Comparison of ENCODE assay signal across 14 mouse cellular contexts in genomic region chr16:66900664-66901063, GRCm38 (mm10).
DNase-seq lines count a peak whose midpoint lies in the region; ATAC-seq and TF ChIP-seq lines count a peak whose summit lies in the region.
"Had no signal": no experiment of that assay in that cellular context is flagged by ENCODE, and none has a peak within 500 bp of the region (broad histone marks: within the 10 kb centered on the region; RNA-seq: fewer than 3 reads in every experiment).

No protein-coding gene starts in this region.

- no peak overlapping the region for H3K9ac ChIP-seq in lung, embryonic 14.5 days
- H3K9ac ChIP-seq in embryonic facial prominence, embryonic 14.5 days (ENCODE audit: low read depth, low read length), result no peak overlapping the region
- H3K9ac ChIP-seq in neural tube, embryonic 14.5 days (replicated peaks; ENCODE audit: low read depth, low read length), result no peak overlapping the region
- H3K9ac ChIP-seq: heart, embryonic 12.5 days; hindbrain, embryonic 15.5 days had no signal

- peak; percentile 34 to 69 for DNase-seq in cerebellum, postnatal 14 days
- no peak for DNase-seq in cerebellum, adult 11-12 months
- peak; percentile 15 for DNase-seq in lung, embryonic 14.5 days
- DNase-seq in lung, postnatal 36 days, result no peak
- peak; percentile 23 for DNase-seq in embryonic facial prominence, embryonic 14.5 days (ENCODE audit: low spot score)
- DNase-seq in frontal cortex, postnatal 14 days (ENCODE audit: low spot score in 2 of 2), result no peak
- no peak for DNase-seq in gastrocnemius, postnatal 4 days (ENCODE audit: low spot score in 2 of 2)
- DNase-seq: B cell, adult 2 months; lung, adult 18-20 months; thymus, postnatal 4 days had no signal

- 52% methylated on average over 4 of the region's 4 CpGs for WGBS in lung, embryonic 14.5 days
- 35% methylated on average over 4 of the region's 4 CpGs for WGBS in embryonic facial prominence, embryonic 14.5 days
- 22% methylated on average over 4 of the region's 4 CpGs for whole genome bisulfite sequencing in neural tube, embryonic 14.5 days

- H3K4me1 ChIP-seq in lung, embryonic 14.5 days (ENCODE audit: insufficient read depth), result no peaks in the 10 kb centered on the region
- no peaks in the 10 kb centered on the region for H3K4me1 ChIP-seq in embryonic facial prominence, embryonic 14.5 days (ENCODE audit: control insufficient read depth, insufficient read depth, low read length)
- H3K4me1 ChIP-seq in neural tube, embryonic 14.5 days (ENCODE audit: control insufficient read depth, insufficient read depth, low read length), result no peaks in the 10 kb centered on the region
- H3K4me1 ChIP-seq: heart, embryonic 12.5 days; hindbrain, embryonic 15.5 days had no signal

- H3K27ac ChIP-seq in lung, embryonic 14.5 days (ENCODE audit: low read depth), result no peak overlapping the region
- no peak overlapping the region for H3K27ac ChIP-seq in embryonic facial prominence, embryonic 14.5 days (replicated peaks; ENCODE audit: low read depth, low read length)
- H3K27ac ChIP-seq in neural tube, embryonic 14.5 days (ENCODE audit: low read depth, low read length), result no peak overlapping the region
- H3K27ac ChIP-seq: hindbrain, embryonic 15.5 days; left cerebral cortex, adult 2 months had no signal

- H3K4me2 ChIP-seq in lung, embryonic 14.5 days, result no peak overlapping the region
- H3K4me2 ChIP-seq in embryonic facial prominence, embryonic 14.5 days (ENCODE audit: low read depth, low read length), result no peak overlapping the region
- H3K4me2 ChIP-seq in neural tube, embryonic 14.5 days (ENCODE audit: low read depth, low read length), result no peak overlapping the region
- H3K4me2 ChIP-seq: heart, embryonic 12.5 days; hindbrain, embryonic 15.5 days had no signal

- H3K27me3 ChIP-seq in lung, embryonic 14.5 days (ENCODE audit: insufficient read depth, low read length), result no peaks in the 10 kb centered on the region
- H3K27me3 ChIP-seq in embryonic facial prominence, embryonic 14.5 days (replicated peaks; ENCODE audit: control insufficient read depth, insufficient read depth, low read length), result no peaks in the 10 kb centered on the region
- H3K27me3 ChIP-seq in neural tube, embryonic 14.5 days (ENCODE audit: control insufficient read depth, insufficient read depth, low read length), result no peaks in the 10 kb centered on the region
- H3K27me3 ChIP-seq: heart, embryonic 12.5 days; hindbrain, embryonic 15.5 days had no signal

- no peak overlapping the region for H3K4me3 ChIP-seq in lung, embryonic 14.5 days (ENCODE audit: low read depth, low read length)
- no peak overlapping the region for H3K4me3 ChIP-seq in embryonic facial prominence, embryonic 14.5 days (ENCODE audit: low read depth, low read length)
- H3K4me3 ChIP-seq in neural tube, embryonic 14.5 days (ENCODE audit: low read depth, low read length), result no peak overlapping the region
- H3K4me3 ChIP-seq: heart, embryonic 12.5 days; hindbrain, embryonic 15.5 days; left cerebral cortex, adult 2 months had no signal

- no peaks in the 10 kb centered on the region for H3K9me3 ChIP-seq in lung, embryonic 14.5 days (ENCODE audit: low read depth, low read length)
- no peaks in the 10 kb centered on the region for H3K9me3 ChIP-seq in embryonic facial prominence, embryonic 14.5 days (ENCODE audit: control insufficient read depth, low read length)
- no peaks in the 10 kb centered on the region for H3K9me3 ChIP-seq in neural tube, embryonic 14.5 days (ENCODE audit: control insufficient read depth, low read length)
- H3K9me3 ChIP-seq: heart, embryonic 12.5 days; hindbrain, embryonic 15.5 days had no signal

- ATAC-seq in lung, embryonic 14.5 days (ENCODE audit: insufficient read depth), result no peak
- no peak for ATAC-seq in embryonic facial prominence, embryonic 14.5 days (ENCODE audit: low read depth)
- peak; percentile 51; the same call in 1 of the 2 replicates for ATAC-seq in neural tube, embryonic 14.5 days (ENCODE audit: low read depth)

- no peaks in the 10 kb centered on the region for H3K36me3 ChIP-seq in lung, embryonic 14.5 days (ENCODE audit: insufficient read depth)
- no peaks in the 10 kb centered on the region for H3K36me3 ChIP-seq in embryonic facial prominence, embryonic 14.5 days (ENCODE audit: control insufficient read depth, insufficient read depth, low read length)
- H3K36me3 ChIP-seq in neural tube, embryonic 14.5 days (ENCODE audit: control insufficient read depth, insufficient read depth, low read length), result no peaks in the 10 kb centered on the region
- H3K36me3 ChIP-seq: heart, embryonic 12.5 days; hindbrain, embryonic 15.5 days had no signal

- TF ChIP-seq CTCF in lung, embryonic 14.5 days (IDR thresholded peaks at IDR 0.05; ENCODE audit: low read depth), result no peak

Comparison
In these comparisons a context has a peak if more than half of its experiments do, and no peak if none do; other contexts are left out.
1. DNase-seq: peak in cerebellum, postnatal 14 days (2 of 2), lung, embryonic 14.5 days (single experiment) and embryonic facial prominence, embryonic 14.5 days (single experiment); none in cerebellum, adult 11-12 months (single experiment), lung, postnatal 36 days (single experiment), frontal cortex, postnatal 14 days (0 of 2) and gastrocnemius, postnatal 4 days (0 of 2).